Mouse (Mus musculus): ENCODE results near the gene Abcd2. TPM values are rescaled to one million over a fixed set of nuclear protein-coding genes. Genes with fewer than 3 reads are reported as not detected.

The Abcd2 gene
- polyA plus RNA-seq (2014; fragmentation: Nextera tagmentation; extraction: Ambion mirVana), result 2.5 and 3.0 TPM in 2 replicates

- Histone ChIP-seq H3K36me3 (ENCODE audit: control insufficient read depth, insufficient read depth, low read length) (no peaks in the 10 kb centered on the region), H3K27ac (replicated peaks; ENCODE audit: low read depth, low read length) (0 out of 2 replicates have a peak within 1 kb of the TSS, but pooled peaks have one; percentile 52), H3K27me3 (ENCODE audit: control insufficient read depth, insufficient read depth, low read length) (no peaks in the 10 kb centered on the region), H3K9ac (ENCODE audit: low read length) (peak within 1 kb of the TSS; percentile 52), H3K9me3 (ENCODE audit: control insufficient read depth, low read length) (no peaks in the 10 kb centered on the region), H3K4me2 (ENCODE audit: low read depth, severe bottlenecking) (peak within 1 kb of the TSS; percentile 74), H3K4me3 (ENCODE audit: low read depth, low read length) (peak within 1 kb of the TSS; percentile 41), H3K4me1 (ENCODE audit: control insufficient read depth, insufficient read depth, low read length) (no peaks in the 10 kb centered on the region; the same call in 1 of the 2 replicates)
- ATAC-seq (ENCODE audit: insufficient number of reproducible peaks, low FRiP score, low TSS enrichment, low read depth), result peak; percentile 94
- under 1% methylated on average over 22 of the region's 22 CpGs for WGBS
- peak; percentile 86 for DNase-seq (ENCODE audit: low spot score)
These were observed at the start of gene Abcd2 for GRCm38 (mm10) chr15:91191412-91192222. Abcd2 (minus strand) TSS chr15:91191799.

- ATAC-seq (ENCODE audit: insufficient number of reproducible peaks, low FRiP score, low TSS enrichment, low read depth) (no peak), DNase-seq (ENCODE audit: low spot score) (no peak)
- WGBS, result 89% methylated on average over 3 of the region's 3 CpGs
- Histone ChIP-seq H3K27ac (replicated peaks; ENCODE audit: low read depth, low read length) (no peak overlapping the region), H3K9me3 (ENCODE audit: control insufficient read depth, low read length) (no peaks in the 10 kb centered on the region), H3K4me2 (ENCODE audit: low read depth, severe bottlenecking) (no peak overlapping the region), H3K36me3 (ENCODE audit: control insufficient read depth, insufficient read depth, low read length) (no peaks in the 10 kb centered on the region), H3K9ac (ENCODE audit: low read length) (no peak overlapping the region), H3K4me1 (ENCODE audit: control insufficient read depth, insufficient read depth, low read length) (no peaks in the 10 kb centered on the region), H3K27me3 (ENCODE audit: control insufficient read depth, insufficient read depth, low read length) (no peaks in the 10 kb centered on the region), H3K4me3 (ENCODE audit: low read depth, low read length) (no peak overlapping the region)
These were observed 49.2 kb upstream of the Abcd2 start for GRCm38 (mm10) chr15:91240683-91241335.

- no peaks in the 10 kb centered on the region for H3K36me3 ChIP-seq (ENCODE audit: control insufficient read depth, insufficient read depth, low read length)
- WGBS, result 89% methylated on average over 5 of the region's 5 CpGs
- no peaks in the 10 kb centered on the region for H3K4me1 ChIP-seq (ENCODE audit: control insufficient read depth, insufficient read depth, low read length)
- DNase-seq (ENCODE audit: low spot score) (no peak), ATAC-seq (ENCODE audit: insufficient number of reproducible peaks, low FRiP score, low TSS enrichment, low read depth) (no peak)
- no peak overlapping the region for H3K27ac ChIP-seq (replicated peaks; ENCODE audit: low read depth, low read length)
- no peaks in the 10 kb centered on the region for H3K9me3 ChIP-seq (ENCODE audit: control insufficient read depth, low read length)
- no peak overlapping the region for H3K4me3 ChIP-seq (ENCODE audit: low read depth, low read length)
- no peaks in the 10 kb centered on the region for H3K27me3 ChIP-seq (ENCODE audit: control insufficient read depth, insufficient read depth, low read length)
- no peak overlapping the region for H3K9ac ChIP-seq (ENCODE audit: low read length)
- H3K4me2 ChIP-seq (ENCODE audit: low read depth, severe bottlenecking), result no peak overlapping the region
These were observed 45.7 kb upstream of the Abcd2 start for GRCm38 (mm10) chr15:91237294-91237693.

- Histone ChIP-seq H3K9me3 (ENCODE audit: control insufficient read depth, low read length) (no peaks in the 10 kb centered on the region), H3K27ac (replicated peaks; ENCODE audit: low read depth, low read length) (no peak overlapping the region), H3K4me2 (ENCODE audit: low read depth, severe bottlenecking) (no peak overlapping the region), H3K36me3 (ENCODE audit: control insufficient read depth, insufficient read depth, low read length) (no peaks in the 10 kb centered on the region), H3K9ac (ENCODE audit: low read length) (no peak overlapping the region), H3K27me3 (ENCODE audit: control insufficient read depth, insufficient read depth, low read length) (no peaks in the 10 kb centered on the region), H3K4me1 (ENCODE audit: control insufficient read depth, insufficient read depth, low read length) (no peaks in the 10 kb centered on the region), H3K4me3 (ENCODE audit: low read depth, low read length) (no peak overlapping the region)
- 89% methylated on average over 5 of the region's 5 CpGs for WGBS
- DNase-seq (ENCODE audit: low spot score) (no peak), ATAC-seq (ENCODE audit: insufficient number of reproducible peaks, low FRiP score, low TSS enrichment, low read depth) (no peak)
These were observed 14.9 kb upstream of the Abcd2 start for GRCm38 (mm10) chr15:91206518-91206917.

- H3K4me1 ChIP-seq (ENCODE audit: control insufficient read depth, insufficient read depth, low read length), result no peaks in the 10 kb centered on the region
- no peaks in the 10 kb centered on the region for H3K27me3 ChIP-seq (ENCODE audit: control insufficient read depth, insufficient read depth, low read length)
- ATAC-seq (ENCODE audit: insufficient number of reproducible peaks, low FRiP score, low TSS enrichment, low read depth) (no peak), DNase-seq (ENCODE audit: low spot score) (no peak)
- H3K9me3 ChIP-seq (ENCODE audit: control insufficient read depth, low read length), result no peaks in the 10 kb centered on the region
- H3K9ac ChIP-seq (ENCODE audit: low read length), result no peak overlapping the region
- no peak overlapping the region for H3K4me2 ChIP-seq (ENCODE audit: low read depth, severe bottlenecking)
- H3K36me3 ChIP-seq (ENCODE audit: control insufficient read depth, insufficient read depth, low read length), result no peaks in the 10 kb centered on the region
- H3K4me3 ChIP-seq (ENCODE audit: low read depth, low read length), result no peak overlapping the region
- H3K27ac ChIP-seq (replicated peaks; ENCODE audit: low read depth, low read length), result no peak overlapping the region
- WGBS, result 88% methylated on average over 3 of the region's 3 CpGs
These were observed 11.9 kb upstream of the Abcd2 start for GRCm38 (mm10) chr15:91203521-91203920.

- ATAC-seq (ENCODE audit: insufficient number of reproducible peaks, low FRiP score, low TSS enrichment, low read depth) (no peak), DNase-seq (ENCODE audit: low spot score) (no peak)
- Histone ChIP-seq H3K36me3 (ENCODE audit: control insufficient read depth, insufficient read depth, low read length) (no peaks in the 10 kb centered on the region), H3K27ac (replicated peaks; ENCODE audit: low read depth, low read length) (no peak overlapping the region), H3K9ac (ENCODE audit: low read length) (no peak overlapping the region), H3K4me2 (ENCODE audit: low read depth, severe bottlenecking) (no peak overlapping the region), H3K27me3 (ENCODE audit: control insufficient read depth, insufficient read depth, low read length) (no peaks in the 10 kb centered on the region), H3K4me1 (ENCODE audit: control insufficient read depth, insufficient read depth, low read length) (no peaks in the 10 kb centered on the region), H3K4me3 (ENCODE audit: low read depth, low read length) (no peak overlapping the region), H3K9me3 (ENCODE audit: control insufficient read depth, low read length) (no peaks in the 10 kb centered on the region)
- 92% methylated on average over 1 of the region's 1 CpGs for WGBS
These were observed 10.9 kb upstream of the Abcd2 start for GRCm38 (mm10) chr15:91202486-91202885.

- no peak for ATAC-seq (ENCODE audit: insufficient number of reproducible peaks, low FRiP score, low TSS enrichment, low read depth)
- no peak for DNase-seq (ENCODE audit: low spot score)
- no peaks in the 10 kb centered on the region for H3K9me3 ChIP-seq (ENCODE audit: control insufficient read depth, low read length)
- H3K9ac ChIP-seq (ENCODE audit: low read length), result no peak overlapping the region
- H3K4me2 ChIP-seq (ENCODE audit: low read depth, severe bottlenecking), result no peak overlapping the region
- WGBS, result 86% methylated on average over 1 of the region's 1 CpGs
- no peak overlapping the region for H3K4me3 ChIP-seq (ENCODE audit: low read depth, low read length)
- no peaks in the 10 kb centered on the region for H3K27me3 ChIP-seq (ENCODE audit: control insufficient read depth, insufficient read depth, low read length)
- H3K36me3 ChIP-seq (ENCODE audit: control insufficient read depth, insufficient read depth, low read length), result no peaks in the 10 kb centered on the region
- H3K4me1 ChIP-seq (ENCODE audit: control insufficient read depth, insufficient read depth, low read length), result no peaks in the 10 kb centered on the region
- no peak overlapping the region for H3K27ac ChIP-seq (replicated peaks; ENCODE audit: low read depth, low read length)
These were observed 9.2 kb upstream of the Abcd2 start for GRCm38 (mm10) chr15:91200833-91201232.

- H3K9me3 ChIP-seq (ENCODE audit: control insufficient read depth, low read length), result no peaks in the 10 kb centered on the region
- no peak for ATAC-seq (ENCODE audit: insufficient number of reproducible peaks, low FRiP score, low TSS enrichment, low read depth)
- no peaks in the 10 kb centered on the region for H3K4me1 ChIP-seq (ENCODE audit: control insufficient read depth, insufficient read depth, low read length)
- WGBS, result 90% methylated on average over 30 of the region's 30 CpGs
- no peak for DNase-seq (ENCODE audit: low spot score)
- no peak within 1 kb of the TSS for H3K4me2 ChIP-seq (ENCODE audit: low read depth, severe bottlenecking)
- H3K27ac ChIP-seq (replicated peaks; ENCODE audit: low read depth, low read length), result no peak within 1 kb of the TSS
- H3K36me3 ChIP-seq (ENCODE audit: control insufficient read depth, insufficient read depth, low read length), result no peaks in the 10 kb centered on the region
- H3K27me3 ChIP-seq (ENCODE audit: control insufficient read depth, insufficient read depth, low read length), result no peaks in the 10 kb centered on the region
- no peak within 1 kb of the TSS for H3K9ac ChIP-seq (ENCODE audit: low read length)
- no peak within 1 kb of the TSS for H3K4me3 ChIP-seq (ENCODE audit: low read depth, low read length)
These were observed 7.8 kb upstream of the Abcd2 start, which contains the start of gene CN725425 for GRCm38 (mm10) chr15:91199256-91199905. CN725425 (plus strand) TSS chr15:91199494.

Data from limb, embryonic 11.5 days (tissue).